ENCODE assay signal across 8 mouse cellular contexts in the genomic region with DNA sequence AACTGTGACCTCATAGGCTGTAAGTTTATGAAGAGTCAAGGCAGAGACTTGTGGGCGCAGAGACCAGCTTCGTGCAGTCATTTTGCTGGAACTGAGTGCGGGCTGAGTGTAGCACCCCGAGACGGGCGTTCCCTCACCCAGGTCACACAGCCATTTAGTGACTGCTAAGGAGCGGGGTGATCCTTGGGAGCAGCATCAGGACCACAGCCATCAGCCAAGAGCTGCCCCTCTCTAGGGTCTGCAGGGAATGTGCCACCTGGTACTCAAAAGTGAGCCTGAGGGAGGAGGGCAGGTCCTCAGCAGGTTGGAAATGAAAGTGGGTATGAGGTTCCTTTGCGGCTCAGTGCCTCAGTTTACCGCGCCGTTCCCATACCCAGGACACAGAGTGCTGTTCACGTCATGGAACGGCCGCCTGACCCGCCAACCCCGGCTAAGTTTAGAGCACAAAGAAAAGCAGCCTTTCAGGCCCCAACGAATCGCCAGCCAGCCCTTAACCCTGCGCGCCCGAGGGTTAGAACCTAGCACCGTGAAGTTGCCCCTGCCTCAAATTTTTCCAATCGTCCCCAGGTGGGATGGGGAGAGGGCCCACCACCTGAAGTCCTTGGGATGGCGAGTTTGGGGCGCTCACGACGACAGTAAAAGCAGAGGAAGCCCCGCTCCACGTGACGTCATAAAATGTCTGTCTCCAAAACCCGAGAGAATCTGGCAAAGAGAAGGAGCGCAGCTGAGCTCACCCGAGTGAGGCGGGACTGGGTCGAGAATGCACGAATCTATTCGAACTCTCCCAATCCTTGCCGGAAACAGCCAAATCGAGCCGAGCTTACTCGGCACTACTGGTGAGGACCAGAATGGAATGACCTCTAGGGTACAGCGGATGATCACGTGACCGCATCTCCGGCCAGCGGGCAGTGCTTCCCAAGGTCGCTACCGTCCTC. TPM values are rescaled to one million over a fixed set of nuclear protein-coding genes. Genes with fewer than 3 reads are reported as not detected.
A peak's percentile ranks its signal among the peaks of the same experiment; 100 is the strongest.
DNase-seq lines count a peak whose midpoint lies in the region; ATAC-seq lines count a peak whose summit lies in the region.

No protein-coding gene starts in this region.

- H3K27me3 ChIP-seq in heart, embryonic 11.5 days (ENCODE audit: control insufficient read depth, insufficient read depth, low read length) = peaks cover 73% of the 10 kb centered on the region
- H3K27me3 ChIP-seq in lung, embryonic 15.5 days = peaks cover 90% of the 10 kb centered on the region

- no peaks in the 10 kb centered on the region for H3K36me3 ChIP-seq in heart, embryonic 11.5 days (ENCODE audit: control insufficient read depth, insufficient read depth, low read length)
- no peaks in the 10 kb centered on the region for H3K36me3 ChIP-seq in lung, embryonic 15.5 days

- peak overlapping the region; percentile 31 for H3K4me3 ChIP-seq in heart, embryonic 11.5 days (ENCODE audit: low read depth, low read length)
- peak overlapping the region; percentile 27 for H3K4me3 ChIP-seq in lung, embryonic 15.5 days

- no peak for ATAC-seq in heart, embryonic 11.5 days (replicated peaks; ENCODE audit: insufficient number of reproducible peaks, low FRiP score, low TSS enrichment)
- ATAC-seq in lung, embryonic 15.5 days (ENCODE audit: borderline replicate concordance, extremely low read depth, low FRiP score, low TSS enrichment) = peak; percentile 41; the same call in 1 of the 2 replicates

- H3K9ac ChIP-seq in heart, embryonic 11.5 days (ENCODE audit: low read depth, low read length) = no peak overlapping the region; the same call in 1 of the 2 replicates
- peak overlapping the region; percentile 29; the same call in 1 of the 2 replicates for H3K9ac ChIP-seq in lung, embryonic 15.5 days

- 5% methylated on average over 48 of the region's 48 CpGs for WGBS in heart, embryonic 11.5 days (ENCODE audit: insufficient replicate concordance)
- 6% methylated on average over 48 of the region's 48 CpGs for WGBS in lung, embryonic 15.5 days

- peaks cover 25% of the 10 kb centered on the region for H3K4me1 ChIP-seq in heart, embryonic 11.5 days (ENCODE audit: control insufficient read depth, insufficient read depth, low read length)
- peaks cover 15% of the 10 kb centered on the region for H3K4me1 ChIP-seq in lung, embryonic 15.5 days

- no peak overlapping the region for H3K27ac ChIP-seq in heart, embryonic 11.5 days (ENCODE audit: low read depth, low read length)
- no peak overlapping the region for H3K27ac ChIP-seq in lung, embryonic 15.5 days

- no peaks in the 10 kb centered on the region for H3K9me3 ChIP-seq in heart, embryonic 11.5 days (replicated peaks; ENCODE audit: control insufficient read depth, low read length)
- H3K9me3 ChIP-seq in lung, embryonic 15.5 days = no peaks in the 10 kb centered on the region

- DNase-seq in A20 (ENCODE audit: low read depth, low spot score) = peak; percentile 56
- DNase-seq in Muller cell, postnatal 12 days (ENCODE audit: inconsistent ontology term) = peak; percentile 46
- DNase-seq in embryo, embryonic 9.5 days (ENCODE audit: extremely low spot score) = peak; percentile 54
- DNase-seq in kidney, adult 8-10 months = peak; percentile 90
- peak; percentile 85 for DNase-seq in skeletal muscle tissue, adult 2 months (ENCODE audit: low read depth, low spot score)
- DNase-seq in frontal cortex, postnatal 14 days (ENCODE audit: low spot score in 2 of 2) = no peak

- H3K4me2 ChIP-seq in heart, embryonic 11.5 days = peak overlapping the region; percentile 49
- peak overlapping the region; percentile 52 for H3K4me2 ChIP-seq in lung, embryonic 15.5 days

RNA-seq across cellular contexts. Expression of a gene that starts 10.6 kb away (rescaled TPM):
- polyA plus RNA-seq in heart, embryonic 11.5 days (2014; fragmentation: Nextera tagmentation; extraction: Ambion mirVana) = 16.2 and 21.3 TPM in 2 replicates
- 12.8 and 12.9 TPM in 2 replicates for polyA plus RNA-seq in lung, embryonic 15.5 days (2015; fragmentation: Nextera tagmentation; extraction: Ambion mirVana)

RNA-seq across cellular contexts. Expression of a gene that starts 16.8 kb away (rescaled TPM):
- 42.5 and 42.6 TPM in 2 replicates for polyA plus RNA-seq in heart, embryonic 11.5 days (2014; fragmentation: Nextera tagmentation; extraction: Ambion mirVana)
- polyA plus RNA-seq in lung, embryonic 15.5 days (2015; fragmentation: Nextera tagmentation; extraction: Ambion mirVana) = 35.4 and 36.2 TPM in 2 replicates

RNA-seq across cellular contexts. Expression of a gene that starts 20.4 kb away (rescaled TPM):
- not detected in 2 replicates for polyA plus RNA-seq in heart, embryonic 11.5 days (2014; fragmentation: Nextera tagmentation; extraction: Ambion mirVana)
- polyA plus RNA-seq in lung, embryonic 15.5 days (2015; fragmentation: Nextera tagmentation; extraction: Ambion mirVana) = 0.08 and 0.16 TPM in 2 replicates

RNA-seq across cellular contexts. Expression of a gene that starts 25.6 kb away (rescaled TPM):
- polyA plus RNA-seq in heart, embryonic 11.5 days (2014; fragmentation: Nextera tagmentation; extraction: Ambion mirVana) = not detected in 2 replicates
- not detected in 2 replicates for polyA plus RNA-seq in lung, embryonic 15.5 days (2015; fragmentation: Nextera tagmentation; extraction: Ambion mirVana)

RNA-seq across cellular contexts. Expression of a gene that starts 32.6 kb away (rescaled TPM):
- 21.5 and 23.1 TPM in 2 replicates for polyA plus RNA-seq in heart, embryonic 11.5 days (2014; fragmentation: Nextera tagmentation; extraction: Ambion mirVana)
- polyA plus RNA-seq in lung, embryonic 15.5 days (2015; fragmentation: Nextera tagmentation; extraction: Ambion mirVana) = 56.1 and 56.8 TPM in 2 replicates

Comparison
In these comparisons a context has a peak if more than half of its experiments do, and no peak if none do; other contexts are left out.
1. DNase-seq: peak in A20 (single experiment), Muller cell, postnatal 12 days (single experiment), embryo, embryonic 9.5 days (single experiment), kidney, adult 8-10 months (2 of 2) and skeletal muscle tissue, adult 2 months (single experiment); none in frontal cortex, postnatal 14 days (0 of 2).